Mouse (Mus musculus) hindbrain, embryonic 13.5 days (tissue): ENCODE results near the gene C2cd4d. TPM values are rescaled to one million over a fixed set of nuclear protein-coding genes. Genes with fewer than 3 reads are reported as not detected.

ENCODE experiments used
- ATAC-seq: fragments of 200-750 bp; cut with Nextera tagmentation; 2 replicates; pipeline ENCODE4 v1.8.0; 2017; ENCODE audit warnings: moderate TSS enrichment; ENCODE audit not compliant: low FRiP score
- H3K27ac ChIP-seq: fragments of 300-500 bp; sonication (generic); 2 replicates; pipeline ENCODE4 v1.5.1; 2015; ENCODE audit warnings: inconsistent platforms, mild to moderate bottlenecking, moderate library complexity
- H3K27me3 ChIP-seq: fragments of 300-500 bp; sonication (generic); 2 replicates; pipeline ENCODE4 v1.6.1; 2015; ENCODE audit warnings: mild to moderate bottlenecking, inconsistent platforms
- H3K36me3 ChIP-seq: fragments of 300-500 bp; sonication (generic); 2 replicates; pipeline ENCODE4 v1.6.1; 2015; ENCODE audit warnings: mild to moderate bottlenecking, inconsistent platforms
- H3K4me1 ChIP-seq: fragments of 300-500 bp; sonication (generic); replicated peaks from 2 replicates; pipeline ENCODE4 v1.6.1; 2015; ENCODE audit warnings: inconsistent platforms
- H3K4me2 ChIP-seq: fragments of 300-500 bp; sonication (generic); 2 replicates; pipeline ENCODE4 v1.6.1; 2015; ENCODE audit warnings: inconsistent platforms, mild to moderate bottlenecking, moderate library complexity
- H3K4me3 ChIP-seq: fragments of 300-500 bp; sonication (generic); 2 replicates; pipeline ENCODE4 v1.5.1; 2015; ENCODE audit warnings: mild to moderate bottlenecking, inconsistent platforms
- H3K9ac ChIP-seq: fragments of 300-500 bp; sonication (generic); 2 replicates; pipeline ENCODE4 v1.6.1; 2015; ENCODE audit warnings: mild to moderate bottlenecking, inconsistent platforms
- H3K9me3 ChIP-seq: fragments of 300-500 bp; sonication (generic); 2 replicates; pipeline ENCODE4 v1.6.1; 2016; ENCODE audit warnings: inconsistent platforms
- WGBS: fragments of 180-500 bp; shearing (Covaris S2); methylation state at CpG from one replicate; pipeline ENCODE4 v1.1.7; 2015; 5-methylcytosine and 5-hydroxymethylcytosine counted together
- polyA plus RNA-seq: library from polyadenylated mRNA; unstranded; fragments of >200 nt; fragmentation: Nextera tagmentation; extraction: Ambion mirVana; gene quantifications from 2 replicates; pipeline ENCODE4 v1.2.1, GENCODE M21; 2015

C2cd4d gene
- polyA plus RNA-seq, 1 experiment from 2014 or later: 1.8 TPM

DNA sequence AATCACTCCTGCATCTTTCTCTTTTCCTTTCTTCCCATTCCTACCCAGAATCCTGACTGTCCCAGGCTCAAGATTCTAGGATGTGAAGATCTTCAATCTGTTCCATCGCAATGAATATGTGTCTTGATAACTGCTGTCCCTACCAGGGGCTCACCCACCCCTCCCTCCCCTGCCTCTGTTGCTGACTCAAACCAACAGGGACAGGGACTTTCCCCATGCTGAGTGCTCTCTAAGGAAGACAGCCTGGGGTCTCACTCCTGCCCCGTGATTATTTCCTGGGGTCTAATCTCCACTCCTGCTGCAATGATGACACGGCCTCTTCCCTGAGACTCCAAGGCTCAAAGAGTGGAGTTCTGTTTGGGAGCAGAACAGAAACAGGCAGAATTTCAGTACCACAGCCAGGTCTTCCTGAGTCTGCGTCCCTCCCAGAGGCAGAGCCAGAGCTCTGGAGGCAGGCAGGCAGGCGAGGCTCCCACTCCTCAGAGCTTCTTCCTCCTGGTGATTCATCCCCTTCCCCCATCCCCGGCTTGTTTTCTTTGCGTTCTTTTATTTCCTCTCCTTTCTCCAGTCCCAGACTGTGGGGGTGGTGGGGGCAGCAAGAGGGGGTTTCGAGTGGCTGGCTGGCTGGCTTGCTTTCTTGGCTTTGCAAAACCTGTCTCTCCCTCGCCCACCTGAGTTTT, 17.7 kb downstream of the C2cd4d start:
- no peak overlapping the region for H3K27ac ChIP-seq
- H3K4me1 ChIP-seq: peaks cover 3% of the 10 kb centered on the region; the same call in 1 of the 2 replicates
- no peak for ATAC-seq
- no peak overlapping the region for H3K4me2 ChIP-seq
- H3K9ac ChIP-seq: peak overlapping the region; percentile 19; the same call in 1 of the 2 replicates
- no peaks in the 10 kb centered on the region for H3K36me3 ChIP-seq
- no peaks in the 10 kb centered on the region for H3K9me3 ChIP-seq
- WGBS: 26% methylated on average over 9 of the region's 9 CpGs
- peaks cover 3% of the 10 kb centered on the region; the same call in 1 of the 2 replicates for H3K27me3 ChIP-seq
- H3K4me3 ChIP-seq: no peak overlapping the region

DNA sequence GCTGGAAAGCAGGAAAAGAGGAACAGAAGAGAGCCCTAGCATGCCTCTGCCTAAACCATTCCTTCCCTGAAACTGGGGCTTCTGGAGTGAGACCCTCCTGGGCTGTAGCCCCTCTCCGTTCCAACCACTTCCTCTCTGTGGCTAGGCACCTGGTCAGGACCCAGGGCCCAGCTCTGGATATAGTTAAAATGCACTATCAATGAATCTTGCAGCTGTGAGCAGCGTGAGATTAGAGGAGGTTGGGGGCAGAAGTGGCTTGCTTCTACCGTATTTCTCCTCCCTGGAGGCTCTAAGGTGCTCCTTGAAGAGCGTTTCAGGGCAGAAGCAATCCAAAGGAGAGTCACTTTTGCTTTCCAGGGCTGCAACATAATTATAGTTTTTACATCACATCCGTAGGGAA, 20.1 kb downstream of the C2cd4d start:
- Histone ChIP-seq H3K36me3 (no peaks in the 10 kb centered on the region), H3K27me3 (peaks cover under 1% of the 10 kb centered on the region; the same call in 1 of the 2 replicates), H3K27ac (no peak overlapping the region), H3K4me3 (no peak overlapping the region), H3K9ac (no peak overlapping the region), H3K9me3 (no peaks in the 10 kb centered on the region), H3K4me1 (peaks cover 3% of the 10 kb centered on the region; the same call in 1 of the 2 replicates), H3K4me2 (no peak overlapping the region)
- no peak for ATAC-seq
- WGBS: 82% methylated on average over 5 of the region's 5 CpGs

DNA sequence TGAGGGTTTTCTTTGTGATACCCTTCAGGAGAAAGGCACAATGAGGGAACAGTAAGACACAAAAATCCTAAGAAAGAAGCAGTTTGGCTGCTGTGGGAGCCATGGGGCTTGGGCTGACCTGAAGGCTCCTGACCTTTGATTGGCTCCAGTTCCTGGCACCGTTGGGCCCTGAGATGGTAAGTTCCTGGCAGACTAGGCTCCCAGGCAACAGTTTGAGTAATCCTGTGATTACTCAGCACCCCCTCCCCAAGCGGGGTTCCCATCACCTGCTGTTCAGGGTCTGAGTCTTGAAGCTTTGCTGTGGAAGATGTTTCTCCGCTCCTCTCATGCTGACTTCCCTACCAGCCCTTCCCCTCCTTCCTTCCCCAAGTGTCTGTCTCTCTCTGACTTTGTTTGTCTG, 21.2 kb downstream of the C2cd4d start:
- Histone ChIP-seq H3K9me3 (no peaks in the 10 kb centered on the region), H3K36me3 (no peaks in the 10 kb centered on the region), H3K4me1 (peaks cover 3% of the 10 kb centered on the region; the same call in 1 of the 2 replicates), H3K4me2 (no peak overlapping the region), H3K27ac (no peak overlapping the region), H3K9ac (no peak overlapping the region), H3K27me3 (no peaks in the 10 kb centered on the region), H3K4me3 (no peak overlapping the region)
- 68% methylated on average over 3 of the region's 3 CpGs for WGBS
- no peak for ATAC-seq

DNA sequence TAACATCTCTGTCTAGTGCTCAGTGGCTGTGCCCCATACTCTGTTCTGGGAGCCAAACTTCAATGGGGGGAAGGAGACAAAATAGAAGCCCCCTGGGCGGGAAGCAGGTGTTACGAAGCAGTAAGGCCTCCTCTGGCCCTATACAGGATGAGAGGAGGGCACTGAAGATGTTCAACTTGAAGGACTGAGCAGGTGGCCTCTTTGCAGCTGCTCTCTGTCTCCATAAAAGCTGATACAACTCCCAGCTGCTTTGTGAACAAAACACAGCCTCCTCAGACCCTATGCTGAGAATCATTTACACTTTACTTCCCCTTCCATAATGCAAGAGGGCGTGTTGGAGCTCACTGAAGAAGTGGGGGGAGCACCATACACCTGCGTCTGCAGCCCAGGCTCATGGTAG, 24.4 kb downstream of the C2cd4d start:
- no peak overlapping the region for H3K4me3 ChIP-seq
- no peaks in the 10 kb centered on the region for H3K36me3 ChIP-seq
- H3K4me2 ChIP-seq: no peak overlapping the region
- no peak overlapping the region for H3K27ac ChIP-seq
- H3K9me3 ChIP-seq: no peaks in the 10 kb centered on the region
- 62% methylated on average over 4 of the region's 4 CpGs for WGBS
- no peak for ATAC-seq
- H3K4me1 ChIP-seq: no peaks in the 10 kb centered on the region
- H3K9ac ChIP-seq: no peak overlapping the region
- H3K27me3 ChIP-seq: no peaks in the 10 kb centered on the region

DNA sequence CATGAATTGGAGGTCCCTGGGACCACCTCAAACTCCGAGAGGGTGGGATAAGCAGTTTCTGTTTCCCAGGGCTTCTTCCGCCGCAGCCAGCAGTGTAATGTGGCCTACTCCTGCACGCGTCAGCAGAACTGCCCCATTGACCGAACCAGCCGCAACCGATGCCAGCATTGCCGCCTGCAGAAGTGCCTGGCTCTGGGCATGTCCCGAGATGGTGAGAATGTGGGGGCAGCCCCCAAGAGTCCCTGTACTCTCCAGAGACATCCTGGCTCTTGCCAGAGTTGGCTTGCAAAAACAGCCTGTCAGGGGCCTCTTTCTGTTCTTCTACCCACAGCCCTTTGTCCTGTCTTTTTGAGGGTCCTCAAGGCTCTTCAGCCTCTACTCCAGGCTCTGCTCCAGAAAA, 25.2 kb downstream of the C2cd4d start:
- no peak overlapping the region for H3K27ac ChIP-seq
- H3K36me3 ChIP-seq: no peaks in the 10 kb centered on the region
- ATAC-seq: no peak
- no peak overlapping the region for H3K9ac ChIP-seq
- H3K4me3 ChIP-seq: no peak overlapping the region
- H3K4me2 ChIP-seq: no peak overlapping the region
- H3K9me3 ChIP-seq: no peaks in the 10 kb centered on the region
- WGBS: 89% methylated on average over 10 of the region's 10 CpGs
- no peaks in the 10 kb centered on the region for H3K27me3 ChIP-seq
- no peaks in the 10 kb centered on the region for H3K4me1 ChIP-seq

DNA sequence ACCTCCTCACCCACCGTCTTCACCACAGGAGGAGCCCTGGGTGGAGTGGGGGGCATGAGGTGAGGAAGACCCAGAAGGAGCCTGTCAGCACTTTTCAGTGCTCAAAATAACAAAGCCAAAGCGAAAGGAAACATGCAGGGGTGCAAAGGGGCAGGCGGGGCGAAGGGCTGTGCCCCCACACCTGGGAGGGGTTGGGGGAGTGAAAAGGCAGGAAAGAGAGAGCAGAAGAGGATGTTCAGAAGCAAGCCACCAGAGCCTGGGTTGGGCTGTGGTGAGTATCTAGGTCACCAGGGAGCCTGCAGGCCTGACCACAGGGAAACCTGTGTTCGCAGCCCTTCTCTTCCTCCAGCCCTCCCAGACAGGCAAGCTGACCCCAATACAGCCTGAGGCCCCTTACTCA, 25.8 kb downstream of the C2cd4d start:
- H3K9ac ChIP-seq: no peak overlapping the region
- WGBS: 84% methylated on average over 5 of the region's 5 CpGs
- H3K27me3 ChIP-seq: no peaks in the 10 kb centered on the region
- H3K4me2 ChIP-seq: no peak overlapping the region
- no peak for ATAC-seq
- H3K4me3 ChIP-seq: no peak overlapping the region
- no peaks in the 10 kb centered on the region for H3K4me1 ChIP-seq
- no peak overlapping the region for H3K27ac ChIP-seq
- no peaks in the 10 kb centered on the region for H3K9me3 ChIP-seq
- no peaks in the 10 kb centered on the region for H3K36me3 ChIP-seq

DNA sequence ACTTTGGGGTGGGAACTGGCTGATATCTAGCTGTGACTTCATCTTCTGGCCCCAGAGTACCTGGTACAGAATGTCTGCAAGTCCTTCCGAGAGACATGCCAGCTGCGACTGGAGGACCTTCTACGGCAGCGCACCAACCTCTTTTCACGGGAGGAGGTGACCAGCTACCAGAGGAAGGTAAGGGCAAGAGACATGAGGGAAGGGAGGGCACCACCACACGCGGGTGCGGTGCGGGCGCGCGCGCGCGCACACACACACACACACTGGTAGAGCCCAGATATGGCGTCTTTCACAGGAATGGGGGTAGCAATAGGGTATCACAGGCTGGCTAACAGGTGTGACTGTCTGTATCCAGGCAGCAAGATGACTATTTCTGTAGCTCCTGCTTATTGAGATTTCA, 27.2 kb downstream of the C2cd4d start:
- no peak overlapping the region for H3K4me2 ChIP-seq
- ATAC-seq: no peak

DNA sequence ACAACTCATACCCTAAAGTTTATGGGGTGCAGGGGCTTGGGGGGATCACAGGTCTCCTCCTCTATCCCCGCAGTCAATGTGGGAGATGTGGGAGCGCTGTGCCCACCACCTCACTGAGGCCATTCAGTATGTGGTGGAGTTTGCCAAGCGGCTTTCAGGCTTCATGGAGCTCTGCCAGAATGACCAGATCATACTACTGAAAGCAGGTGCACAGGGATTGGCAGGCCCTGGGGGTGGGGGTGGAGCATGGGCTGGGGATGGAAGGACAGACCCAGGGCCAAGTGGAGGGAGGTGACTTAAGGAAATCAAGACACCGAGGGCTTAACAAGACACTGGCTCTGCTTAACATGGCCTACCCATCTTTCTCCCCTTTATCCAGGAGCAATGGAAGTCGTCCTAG, 28.8 kb downstream of the C2cd4d start:
- H3K36me3 ChIP-seq: no peaks in the 10 kb centered on the region
- 82% methylated on average over 5 of the region's 5 CpGs for WGBS
- H3K9ac ChIP-seq: no peak overlapping the region
- no peak overlapping the region for H3K4me2 ChIP-seq
- no peak overlapping the region for H3K4me3 ChIP-seq
- no peak for ATAC-seq
- H3K27me3 ChIP-seq: no peaks in the 10 kb centered on the region
- H3K4me1 ChIP-seq: no peaks in the 10 kb centered on the region
- H3K9me3 ChIP-seq: no peaks in the 10 kb centered on the region
- no peak overlapping the region for H3K27ac ChIP-seq

More for the DNA sequence above, 27.2 kb downstream of the C2cd4d start:
- H3K27me3 ChIP-seq: no peaks in the 10 kb centered on the region
- no peaks in the 10 kb centered on the region for H3K9me3 ChIP-seq
- H3K36me3 ChIP-seq: no peaks in the 10 kb centered on the region
- WGBS: 98% methylated on average over 16 of the region's 16 CpGs
- no peaks in the 10 kb centered on the region for H3K4me1 ChIP-seq
- no peak overlapping the region for H3K9ac ChIP-seq
- no peak overlapping the region for H3K4me3 ChIP-seq
- H3K27ac ChIP-seq: no peak overlapping the region

DNA sequence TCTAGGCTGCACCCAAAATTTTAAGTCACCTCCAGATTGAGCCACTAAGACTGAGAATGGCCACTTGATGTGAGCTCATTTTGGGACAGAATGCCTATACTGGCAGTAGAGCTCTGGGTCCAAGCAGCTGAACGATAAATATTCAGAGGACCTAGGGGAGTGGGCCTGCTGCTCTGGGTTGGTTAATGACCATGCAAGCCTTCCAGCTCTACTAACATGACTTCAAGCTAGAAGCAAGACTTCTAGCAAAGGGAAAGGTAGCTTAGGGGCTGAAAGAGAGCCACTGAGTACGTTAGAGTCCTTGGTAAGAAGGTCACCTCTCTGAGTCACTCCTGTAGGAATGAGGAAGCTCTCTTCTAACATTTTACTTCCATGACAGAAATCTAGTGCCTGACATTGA, 29.9 kb downstream of the C2cd4d start:
- WGBS: 88% methylated on average over 2 of the region's 2 CpGs

DNA sequence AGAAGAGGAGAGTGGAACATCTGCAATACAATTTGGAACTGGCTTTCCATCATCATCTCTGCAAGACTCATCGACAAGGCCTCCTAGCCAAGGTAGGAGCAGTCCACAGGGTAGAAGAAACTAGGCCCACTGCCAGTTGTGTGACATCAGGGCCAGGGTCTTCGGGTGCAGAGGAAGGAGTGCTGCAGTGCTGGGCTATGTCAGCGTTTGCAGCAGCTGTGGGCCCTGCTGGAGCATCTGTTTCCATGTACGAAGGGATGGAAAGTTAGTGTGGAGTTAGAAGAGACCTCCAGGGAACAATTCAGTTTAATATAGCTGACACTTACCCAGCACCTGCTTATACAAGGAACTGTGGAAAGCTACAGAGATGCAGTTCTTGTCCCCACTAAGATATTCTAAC, 30.8 kb downstream of the C2cd4d start:
- Histone ChIP-seq H3K27me3 (peaks cover 17% of the 10 kb centered on the region), H3K36me3 (no peaks in the 10 kb centered on the region), H3K27ac (no peak overlapping the region), H3K4me3 (no peak overlapping the region), H3K9me3 (no peaks in the 10 kb centered on the region), H3K4me2 (no peak overlapping the region), H3K4me1 (no peaks in the 10 kb centered on the region), H3K9ac (no peak overlapping the region)
- ATAC-seq: no peak
- WGBS: 75% methylated on average over 4 of the region's 4 CpGs

More for the DNA sequence above, 29.9 kb downstream of the C2cd4d start:
- no peak overlapping the region for H3K4me3 ChIP-seq
- no peak for ATAC-seq
- H3K36me3 ChIP-seq: no peaks in the 10 kb centered on the region
- no peak overlapping the region for H3K4me2 ChIP-seq
- 0 out of 2 replicates have a peak, but pooled peaks cover 8% of the 10 kb centered on the region for H3K27me3 ChIP-seq
- no peak overlapping the region for H3K9ac ChIP-seq
- H3K27ac ChIP-seq: no peak overlapping the region
- no peaks in the 10 kb centered on the region for H3K9me3 ChIP-seq
- H3K4me1 ChIP-seq: no peaks in the 10 kb centered on the region

DNA sequence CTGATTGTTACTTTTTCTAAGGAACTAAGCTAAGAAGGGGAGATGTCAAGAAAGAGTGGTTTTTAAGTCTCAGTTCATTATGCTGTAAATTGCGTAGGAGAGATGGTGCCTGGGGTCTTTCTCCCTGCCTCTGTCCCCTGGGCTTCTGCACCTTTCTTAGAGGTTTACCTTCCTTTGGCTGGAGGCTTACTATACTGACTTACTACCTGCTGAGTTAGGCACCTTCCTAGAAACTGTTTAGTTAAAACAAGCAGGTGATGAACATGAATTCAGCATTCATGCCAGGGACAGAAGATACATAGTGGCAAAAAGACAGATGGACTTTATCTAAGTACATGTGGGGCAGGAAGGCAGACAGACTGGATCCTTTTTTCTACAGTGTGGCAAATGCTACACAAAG, 34.1 kb downstream of the C2cd4d start:
- ATAC-seq: no peak
- Histone ChIP-seq H3K4me1 (peaks cover 20% of the 10 kb centered on the region), H3K9me3 (no peaks in the 10 kb centered on the region), H3K27ac (no peak overlapping the region), H3K27me3 (peaks cover 35% of the 10 kb centered on the region), H3K36me3 (no peaks in the 10 kb centered on the region), H3K4me3 (no peak overlapping the region), H3K4me2 (no peak overlapping the region), H3K9ac (no peak overlapping the region)
- WGBS: 74% methylated on average over 1 of the region's 1 CpGs

DNA sequence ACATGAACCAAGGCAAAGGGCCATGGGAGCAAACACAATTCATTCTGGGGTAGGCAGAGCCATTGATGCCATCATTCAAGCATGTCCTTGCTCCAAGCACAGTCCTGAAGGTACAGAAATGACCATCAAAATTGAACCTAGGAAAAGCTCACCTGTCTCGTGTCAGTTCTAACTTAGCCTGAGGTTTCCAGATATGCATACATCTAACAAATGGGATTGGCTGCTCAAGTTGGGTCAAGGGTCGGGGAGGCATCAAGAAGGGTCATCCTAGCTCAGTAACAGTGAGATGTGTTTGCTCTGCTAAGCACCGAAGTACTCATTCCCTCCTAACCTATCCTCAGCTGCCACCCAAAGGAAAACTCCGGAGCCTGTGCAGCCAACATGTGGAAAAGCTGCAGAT, 34.6 kb downstream of the C2cd4d start:
- 84% methylated on average over 4 of the region's 4 CpGs for WGBS
- no peaks in the 10 kb centered on the region for H3K9me3 ChIP-seq
- H3K27me3 ChIP-seq: peaks cover 40% of the 10 kb centered on the region
- no peak overlapping the region for H3K9ac ChIP-seq
- peaks cover 20% of the 10 kb centered on the region for H3K4me1 ChIP-seq
- H3K4me2 ChIP-seq: no peak overlapping the region
- no peak for ATAC-seq
- H3K27ac ChIP-seq: no peak overlapping the region
- no peak overlapping the region for H3K4me3 ChIP-seq
- H3K36me3 ChIP-seq: no peaks in the 10 kb centered on the region

DNA sequence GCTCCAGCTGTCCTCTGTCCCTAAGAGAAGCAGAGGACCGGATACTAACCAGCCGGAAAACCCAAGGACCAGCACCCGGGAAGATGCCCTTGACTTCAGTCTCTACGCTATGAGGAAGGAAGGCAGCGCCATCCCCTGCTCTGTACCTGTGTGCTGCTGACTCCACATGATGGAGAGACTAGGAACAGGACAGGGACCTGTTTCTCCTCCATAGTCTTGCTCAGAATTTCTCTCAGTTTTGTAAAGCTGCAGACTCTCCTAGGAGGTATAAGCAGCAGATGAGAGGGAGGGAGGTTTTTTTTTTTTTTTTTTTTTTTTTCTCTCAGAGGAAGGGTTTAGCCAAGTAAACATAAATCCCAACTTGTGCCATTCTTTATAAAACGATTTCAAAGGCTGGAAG, 36.0 kb downstream of the C2cd4d start, which contains the start of gene Lingo4:
Lingo4 (plus strand) TSS at position 301 of the 400 bp plus-strand sequence.
- ATAC-seq: no peak
- Histone ChIP-seq H3K27me3 (peaks cover 52% of the 10 kb centered on the region), H3K4me1 (peaks cover 20% of the 10 kb centered on the region), H3K27ac (no peak within 1 kb of the TSS), H3K4me2 (peak within 1 kb of the TSS; percentile 76), H3K9ac (peak within 1 kb of the TSS; percentile 77), H3K36me3 (no peaks in the 10 kb centered on the region), H3K9me3 (no peaks in the 10 kb centered on the region), H3K4me3 (peak within 1 kb of the TSS; percentile 40)
- 70% methylated on average over 6 of the region's 6 CpGs for WGBS
